Mouse (Mus musculus) G1E-ER4 (cell line): ENCODE data around the gene Pdik1l. TPM values are rescaled to one million over a fixed set of nuclear protein-coding genes. Genes with fewer than 3 reads are reported as not detected.

ENCODE experiments used
- GATA1 ChIP-seq: IDR thresholded peaks from one replicate; pipeline ENCODE4 v1.8.0; 2012; ENCODE audit warnings: low read length, inconsistent platforms
- polyA plus RNA-seq: library from polyadenylated mRNA; stranded (reverse); fragments of >175 nt; gene quantifications from 2 replicates; pipeline ENCODE4 v1.2.3, GENCODE M21; 2012

The Pdik1l gene
- polyA plus RNA-seq, 1 experiment: 4.3 TPM

- TF ChIP-seq GATA1: no peak
Measured at GRCm38 (mm10) chr4:134284942-134285341, 2.8 kb downstream of the Pdik1l start.

- TF ChIP-seq GATA1: peak; percentile 12
Measured at GRCm38 (mm10) chr4:134273417-134274345, 14.0 kb downstream of the Pdik1l start.

- TF ChIP-seq GATA1: no peak
Measured at GRCm38 (mm10) chr4:134272731-134273416, 14.8 kb downstream of the Pdik1l start.

- TF ChIP-seq GATA1: no peak
Measured at GRCm38 (mm10) chr4:134271979-134272378, 15.7 kb downstream of the Pdik1l start.

GRCm38 (mm10) chr4:134268102-134268655 is 19.5 kb downstream of the Pdik1l start:
- TF ChIP-seq GATA1: no peak

GRCm38 (mm10) chr4:134265860-134266585 is 21.7 kb downstream of the Pdik1l start:
- no peak for TF ChIP-seq GATA1

GRCm38 (mm10) chr4:134263191-134263590 is 24.5 kb downstream of the Pdik1l start:
- TF ChIP-seq GATA1: no peak

GRCm38 (mm10) chr4:134258354-134258753 is 29.3 kb downstream of the Pdik1l start:
- no peak for TF ChIP-seq GATA1

GRCm38 (mm10) chr4:134257198-134258009 is 30.3 kb downstream of the Pdik1l start:
- no peak for TF ChIP-seq GATA1

- TF ChIP-seq GATA1: no peak
Measured at GRCm38 (mm10) chr4:134256407-134257197, 31.1 kb downstream of the Pdik1l start.

GRCm38 (mm10) chr4:134255854-134256253 is 31.8 kb downstream of the Pdik1l start:
- no peak for TF ChIP-seq GATA1

- TF ChIP-seq GATA1: no peak
Measured at GRCm38 (mm10) chr4:134254835-134255234, 32.9 kb downstream of the Pdik1l start.

- no peak for TF ChIP-seq GATA1
Measured at GRCm38 (mm10) chr4:134253722-134254324, 33.9 kb downstream of the Pdik1l start, which contains the start of gene Grrp1. Gene Grrp1 (minus strand): TSS chr4:134254106.
